Mouse (Mus musculus) layer of hippocampus, postnatal 10 days (tissue): ENCODE measurements around the gene Gfap. TPM values are rescaled to one million over a fixed set of nuclear protein-coding genes. Genes with fewer than 3 reads are reported as not detected.

Experiments used
- DNase-seq, 2 experiments: peaks; one replicate each; pipeline ENCODE4 v3.0.0; 2021; ENCODE audit warnings: low spot score in 2 of 2
- total RNA-seq, 2 experiments: library from RNA; stranded (reverse); gene quantifications; 2 replicates each; pipeline ENCODE4 v1.2.3; 2021

The Gfap gene
- total RNA-seq, 2 experiments from 2014 or later = 273 to 295 TPM

DNA sequence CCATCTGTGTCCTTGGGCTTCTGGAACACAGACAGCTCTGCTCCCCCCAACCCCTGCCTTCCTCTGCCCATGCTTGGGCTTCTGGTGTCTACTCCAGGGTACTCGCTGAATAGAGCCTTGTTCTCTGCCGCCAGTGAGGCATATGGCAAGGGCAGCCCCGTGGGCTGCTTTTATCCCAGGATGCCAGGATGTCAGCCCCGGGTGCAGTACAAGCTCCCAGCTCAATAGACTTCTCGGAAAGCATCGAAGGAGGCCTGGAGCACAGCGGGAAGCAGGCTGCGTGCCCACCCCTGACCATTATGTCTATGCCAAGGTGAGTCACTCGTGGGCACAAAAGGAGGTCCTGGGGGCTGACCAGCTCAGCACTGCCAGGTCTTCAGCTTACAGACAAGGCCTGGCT lies 2.3 kb downstream of the Gfap start:
- peak; percentile 72 to 78 for DNase-seq

- DNase-seq = peak in 1 of 2 experiments; percentile 45
Observed at GRCm38 (mm10) chr11:102896641-102897040, 4.1 kb downstream of the Gfap start.

DNA sequence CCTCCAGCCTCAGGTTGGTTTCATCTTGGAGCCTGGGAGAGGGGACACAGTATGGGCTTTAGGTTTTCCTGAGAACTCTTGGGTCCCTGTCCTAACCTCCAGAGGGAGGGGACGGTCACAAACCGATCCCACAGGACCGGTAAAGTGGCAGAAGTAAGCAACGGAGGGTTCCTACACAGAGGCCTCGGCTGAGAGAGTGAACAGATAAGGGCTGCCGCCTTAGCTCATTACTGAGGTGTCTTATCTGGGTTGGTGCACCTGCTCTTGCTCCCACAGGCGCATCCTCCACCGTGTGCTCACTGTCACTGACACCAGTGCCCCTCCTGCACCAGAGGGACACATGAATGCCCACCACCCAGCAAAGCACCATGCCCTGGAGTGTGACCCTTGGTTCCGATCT lies 4.9 kb downstream of the Gfap start:
- DNase-seq = no peak

DNA sequence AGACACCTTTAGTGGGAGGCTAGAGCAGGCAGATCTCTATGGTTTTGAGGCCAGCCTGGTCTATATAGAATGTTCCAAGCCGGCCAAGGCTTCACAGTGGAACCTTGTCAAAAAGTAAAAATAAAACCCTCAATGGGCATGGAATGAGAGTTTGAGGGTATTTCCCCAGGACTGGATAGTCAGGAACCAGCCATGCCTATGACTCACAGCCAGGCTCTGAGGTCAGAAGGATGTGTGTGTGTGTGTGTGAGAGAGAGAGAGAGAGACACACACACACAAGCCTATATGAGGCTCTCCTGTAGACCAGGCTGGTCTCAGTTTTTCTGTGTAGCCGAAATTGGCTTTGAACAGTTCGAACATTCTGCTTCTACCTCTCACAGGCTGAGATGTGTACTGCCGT lies 6.0 kb downstream of the Gfap start:
- DNase-seq = no peak

GRCm38 (mm10) chr11:102893015-102893651 lies 7.6 kb downstream of the Gfap start:
- DNase-seq = peak in 1 of 2 experiments; percentile 62

DNA sequence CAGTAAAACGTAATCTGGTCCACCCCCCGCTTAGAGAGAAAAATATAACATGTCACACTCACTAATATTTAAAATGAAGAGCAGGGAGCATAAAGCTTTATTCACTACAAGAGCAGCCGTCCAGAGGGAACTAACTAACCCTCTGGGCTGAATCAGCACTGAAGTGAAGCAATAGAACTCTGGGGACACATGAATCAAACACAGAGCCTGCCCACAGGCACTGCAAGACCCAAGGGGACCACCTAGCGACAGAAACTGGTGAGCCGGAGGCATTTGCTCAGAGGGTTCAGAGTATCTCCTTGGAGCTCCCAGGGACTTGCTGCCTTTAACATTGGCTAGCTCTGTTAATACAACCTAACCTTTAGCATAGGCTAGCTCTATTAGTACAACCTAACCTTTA lies 10.6 kb downstream of the Gfap start:
- DNase-seq = no peak

GRCm38 (mm10) chr11:102888135-102888534 lies 12.6 kb downstream of the Gfap start:
- peak in 1 of 2 experiments; percentile 39 for DNase-seq

DNA sequence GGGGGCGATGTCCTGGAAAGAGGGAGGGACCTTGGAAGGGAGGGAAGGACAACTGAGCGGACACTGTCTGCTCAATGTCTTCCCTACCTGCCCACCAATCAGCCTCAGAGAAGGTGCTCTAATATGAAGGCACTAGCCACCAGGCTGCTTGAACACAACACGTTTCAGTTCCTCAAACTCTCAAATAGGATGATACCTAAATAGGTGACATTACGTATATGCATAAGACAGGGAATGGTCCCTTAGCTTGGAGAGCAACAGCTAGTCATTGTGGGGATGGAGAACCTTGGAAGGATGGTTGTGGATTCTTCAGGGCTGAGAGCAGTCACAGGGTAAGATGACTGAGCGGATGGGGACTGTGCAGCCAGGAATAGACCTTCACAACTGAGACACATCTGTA lies 13.3 kb downstream of the Gfap start:
- no peak for DNase-seq

DNA sequence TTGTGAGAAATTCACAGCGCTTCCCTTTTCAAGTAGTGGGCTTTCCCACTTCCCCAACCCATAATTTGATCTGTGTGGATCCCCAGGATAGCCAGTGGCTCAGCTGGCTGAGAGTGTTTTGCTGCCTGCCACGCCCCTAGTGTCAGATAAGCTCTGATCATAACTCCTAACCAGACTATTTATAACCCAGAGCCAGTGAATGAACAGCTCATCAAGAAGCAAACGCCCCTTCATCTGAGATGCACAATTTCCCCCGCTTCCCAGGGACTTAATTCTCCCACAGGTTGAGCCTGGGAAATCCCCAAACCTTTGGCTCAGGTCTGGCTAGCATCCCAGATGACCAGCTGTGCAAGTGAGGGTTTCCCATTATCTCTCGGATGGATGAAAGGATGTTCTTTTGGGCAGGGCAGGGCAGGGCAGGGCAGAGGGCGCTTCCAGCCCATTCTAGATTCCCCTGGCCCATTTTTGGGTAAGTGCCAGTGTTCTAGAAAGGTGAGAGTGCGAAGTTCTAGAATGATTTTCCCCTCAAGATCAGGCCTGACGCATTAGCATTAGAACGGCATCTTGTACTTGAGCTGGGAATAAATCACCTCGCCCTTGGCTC lies 16.0 kb downstream of the Gfap start, which contains the start of gene Fam187a:
Fam187a (plus strand) TSS at position 554 of the 604 bp plus-strand sequence.
- no peak for DNase-seq

GRCm38 (mm10) chr11:102881314-102882198 lies 19.2 kb downstream of the Gfap start:
- no peak for DNase-seq

GRCm38 (mm10) chr11:102880585-102881313 lies 20.0 kb downstream of the Gfap start, which contains the start of the genes Eftud2 and Ccdc103:
Eftud2 (minus strand) TSS chr11:102880985.
Ccdc103 (plus strand) TSS chr11:102881204.
- peak; percentile 96 for DNase-seq

GRCm38 (mm10) chr11:102879558-102879957 lies 21.2 kb downstream of the Gfap start:
- DNase-seq = no peak

DNA sequence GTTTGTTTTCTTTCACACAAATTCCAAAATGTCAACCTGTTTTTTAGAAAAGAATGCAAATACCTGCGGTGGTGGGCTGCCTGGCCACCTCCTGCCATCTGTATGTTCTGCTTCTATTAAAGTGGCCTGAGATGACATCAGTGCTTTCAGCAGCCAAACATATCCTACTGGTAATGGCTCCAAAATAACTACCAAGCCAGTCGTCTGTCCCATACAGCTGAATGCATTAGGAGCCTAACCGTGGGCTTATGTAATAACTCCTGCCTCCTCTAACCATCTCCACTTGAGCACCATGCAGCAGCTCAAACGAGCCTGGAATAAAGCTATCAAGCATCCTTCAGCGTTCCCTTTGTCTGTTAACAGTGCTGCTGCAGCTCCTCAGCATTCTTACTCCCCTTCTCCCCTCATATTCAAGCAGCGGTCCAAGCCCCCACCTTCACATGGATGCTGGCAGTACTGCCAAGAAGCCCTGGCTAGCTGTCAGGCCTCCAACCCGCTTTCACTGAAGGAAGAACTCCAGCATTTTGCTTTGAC lies 25.8 kb downstream of the Gfap start:
- DNase-seq = peak in 1 of 2 experiments; percentile 58

DNA sequence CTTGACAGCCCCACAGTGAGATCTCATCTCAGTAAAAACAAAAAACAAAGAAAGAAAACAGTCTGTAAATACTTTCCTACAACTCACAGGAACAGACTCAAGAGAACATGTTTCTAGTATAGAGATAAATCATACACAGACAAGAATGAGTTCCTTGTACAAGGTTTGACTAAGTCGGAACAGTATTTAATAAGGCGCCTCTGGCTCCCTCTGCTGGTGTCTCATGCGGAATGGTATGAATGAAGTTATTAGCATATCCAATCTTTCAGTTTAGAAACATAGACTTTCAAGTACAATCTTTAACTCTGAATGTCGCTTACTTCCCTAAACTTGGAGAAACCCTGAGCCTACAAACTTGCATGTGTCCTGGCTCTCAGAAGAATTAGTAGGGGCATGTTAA lies 36.4 kb downstream of the Gfap start:
- DNase-seq = peak; percentile 73 to 76

- peak in 1 of 2 experiments; percentile 34 for DNase-seq
Observed at GRCm38 (mm10) chr11:102859933-102860332, 40.8 kb downstream of the Gfap start.

GRCm38 (mm10) chr11:102858951-102859350 lies 41.8 kb downstream of the Gfap start:
- peak; percentile 22 to 36 for DNase-seq

GRCm38 (mm10) chr11:102855941-102856340 lies 44.8 kb downstream of the Gfap start:
- DNase-seq = no peak

DNA sequence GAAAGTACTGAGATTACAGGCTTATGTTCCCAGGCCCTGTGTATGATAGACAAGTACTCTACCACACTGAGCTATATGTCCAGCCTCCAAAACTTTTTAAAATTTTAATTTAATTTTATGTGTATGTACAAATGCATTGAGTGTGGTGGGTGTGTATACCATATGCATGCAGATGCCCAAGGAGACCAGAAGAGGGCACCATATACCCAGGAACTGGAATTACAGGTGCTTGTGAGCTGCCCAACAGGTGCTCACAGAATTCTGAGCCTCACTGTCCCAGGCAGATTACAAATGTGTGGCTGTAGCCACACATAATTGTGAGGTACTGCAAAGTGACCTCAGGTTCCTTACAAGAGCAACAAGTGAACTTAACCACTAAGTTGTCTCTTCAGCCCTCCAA lies 47.0 kb downstream of the Gfap start:
- no peak for DNase-seq

DNA sequence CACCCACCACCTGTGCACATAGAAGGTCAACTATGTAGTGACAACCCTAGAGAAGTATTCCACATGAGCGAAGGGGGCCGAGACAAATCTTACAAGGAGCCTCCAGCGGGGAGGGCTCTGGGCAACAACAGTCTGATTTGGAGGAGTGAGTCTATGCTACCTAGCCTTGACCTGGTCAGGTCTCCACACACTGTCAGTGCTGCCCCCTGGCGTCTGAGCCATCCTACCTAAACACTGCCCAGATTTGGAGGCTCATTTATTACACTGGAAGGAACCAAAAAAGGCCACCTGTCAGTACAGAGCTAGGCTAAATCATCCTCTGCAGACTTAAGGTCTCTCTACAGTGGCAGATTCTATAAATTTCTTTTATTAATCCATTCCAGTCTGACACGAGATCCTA lies 48.8 kb downstream of the Gfap start:
- peak; percentile 34 to 54 for DNase-seq

GRCm38 (mm10) chr11:102845926-102846325 lies 54.8 kb downstream of the Gfap start:
- no peak for DNase-seq
